Mouse (Mus musculus) kidney, postnatal 0 days (tissue): ENCODE measurements around the gene Calr3. TPM values are rescaled to one million over a fixed set of nuclear protein-coding genes. Genes with fewer than 3 reads are reported as not detected.

Experiments
- ATAC-seq: fragments of 200-750 bp; cut with Nextera tagmentation; replicated peaks from 2 replicates; pipeline ENCODE4 v1.8.0; 2017; ENCODE audit warnings: low read depth, moderate number of reproducible peaks, moderate TSS enrichment, moderate library complexity; ENCODE audit not compliant: low FRiP score
- DNase-seq: peaks from one replicate; pipeline ENCODE4 v3.0.0-alpha.2; 2016; ENCODE audit warnings: low spot score
- H3K27ac ChIP-seq: fragments of 300-500 bp; sonication (generic); 2 replicates; pipeline ENCODE4 v1.5.1; 2014; ENCODE audit warnings: mild to moderate bottlenecking
- H3K27me3 ChIP-seq: fragments of 300-500 bp; sonication (generic); 2 replicates; pipeline ENCODE4 v1.6.1; 2014; ENCODE audit warnings: low read length, mixed read lengths; ENCODE audit not compliant: insufficient read depth
- H3K36me3 ChIP-seq: fragments of 300-500 bp; sonication (generic); 2 replicates; pipeline ENCODE4 v1.6.1; 2014; ENCODE audit warnings: low read length, mixed read lengths; ENCODE audit not compliant: insufficient read depth
- H3K4me1 ChIP-seq: fragments of 300-500 bp; sonication (generic); replicated peaks from 2 replicates; pipeline ENCODE4 v1.6.1; 2014; ENCODE audit warnings: antibody characterized with exemption, low read length, mixed read lengths; ENCODE audit not compliant: insufficient read depth
- H3K4me2 ChIP-seq: fragments of 300-500 bp; sonication (generic); 2 replicates; pipeline ENCODE4 v1.6.1; 2014; ENCODE audit warnings: mild to moderate bottlenecking, low read length, moderate library complexity, mixed read lengths
- H3K4me3 ChIP-seq: fragments of 300-500 bp; sonication (generic); replicated peaks from 2 replicates; pipeline ENCODE4 v1.5.1; 2014; ENCODE audit warnings: low read depth, low read length
- H3K9ac ChIP-seq: fragments of 300-500 bp; sonication (generic); 2 replicates; pipeline ENCODE4 v1.6.1; 2014; ENCODE audit warnings: low read depth, low read length
- H3K9me3 ChIP-seq: fragments of 300-500 bp; sonication (generic); replicated peaks from 2 replicates; pipeline ENCODE4 v1.6.1; 2016; ENCODE audit warnings: low read length, inconsistent platforms, mixed read lengths
- CTCF ChIP-seq: IDR thresholded peaks from 2 replicates; pipeline ENCODE4 v1.5.1; 2016; ENCODE audit warnings: antibody characterized with exemption, low read depth, mild to moderate bottlenecking, moderate library complexity
- WGBS: fragments of 180-500 bp; shearing (Covaris S2); extraction: QIAGEN DNeasy Blood & Tissue Kit; methylation state at CpG from one replicate; pipeline ENCODE4 v1.1.7; 2014; 5-methylcytosine and 5-hydroxymethylcytosine counted together
- polyA plus RNA-seq: library from polyadenylated mRNA; unstranded; fragments of >200 nt; fragmentation: Nextera tagmentation; extraction: Ambion mirVana; gene quantifications from 2 replicates; pipeline ENCODE4 v1.2.1, GENCODE M21; 2015

Calr3 gene
- polyA plus RNA-seq, 1 experiment from 2014 or later: 2.2 TPM

- H3K4me3 ChIP-seq: no peak overlapping the region
- H3K27me3 ChIP-seq: no peaks in the 10 kb centered on the region
- no peaks in the 10 kb centered on the region for H3K36me3 ChIP-seq
- no peaks in the 10 kb centered on the region for H3K9me3 ChIP-seq
- WGBS: 85% methylated on average over 1 of the region's 1 CpGs
- no peak for TF ChIP-seq CTCF
- H3K27ac ChIP-seq: no peak overlapping the region
- no peak overlapping the region for H3K4me2 ChIP-seq
- no peak for DNase-seq
- no peak for ATAC-seq
- no peaks in the 10 kb centered on the region for H3K4me1 ChIP-seq
- H3K9ac ChIP-seq: no peak overlapping the region
These were observed 35.8 kb downstream of the Calr3 start for GRCm38 (mm10) chr8:72407878-72408277.

GRCm38 (mm10) chr8:72402981-72403380, 40.7 kb downstream of the Calr3 start:
- no peak for TF ChIP-seq CTCF
- Histone ChIP-seq H3K9me3 (no peaks in the 10 kb centered on the region), H3K36me3 (0 out of 2 replicates have a peak, but pooled peaks cover 5% of the 10 kb centered on the region), H3K4me3 (no peak overlapping the region), H3K9ac (no peak overlapping the region), H3K4me1 (0 out of 2 replicates have a peak, but pooled peaks cover 4% of the 10 kb centered on the region), H3K27me3 (no peaks in the 10 kb centered on the region), H3K4me2 (no peak overlapping the region), H3K27ac (no peak overlapping the region)
- DNase-seq: no peak
- WGBS: 89% methylated on average over 3 of the region's 3 CpGs
- no peak for ATAC-seq

GRCm38 (mm10) chr8:72401381-72401780, 42.3 kb downstream of the Calr3 start:
- DNase-seq: no peak
- Histone ChIP-seq H3K9ac (no peak overlapping the region), H3K4me1 (0 out of 2 replicates have a peak, but pooled peaks cover 4% of the 10 kb centered on the region), H3K27me3 (no peaks in the 10 kb centered on the region), H3K4me3 (no peak overlapping the region), H3K4me2 (no peak overlapping the region), H3K9me3 (no peaks in the 10 kb centered on the region), H3K27ac (no peak overlapping the region), H3K36me3 (0 out of 2 replicates have a peak, but pooled peaks cover 6% of the 10 kb centered on the region)
- no peak for TF ChIP-seq CTCF
- no peak for ATAC-seq
- WGBS: 77% methylated on average over 1 of the region's 1 CpGs

- Histone ChIP-seq H3K27me3 (no peaks in the 10 kb centered on the region), H3K4me3 (no peak overlapping the region), H3K4me1 (no peaks in the 10 kb centered on the region), H3K9ac (no peak overlapping the region), H3K27ac (no peak overlapping the region), H3K36me3 (peaks cover 78% of the 10 kb centered on the region), H3K9me3 (no peaks in the 10 kb centered on the region), H3K4me2 (no peak overlapping the region)
- no peak for DNase-seq
- 89% methylated on average over 2 of the region's 2 CpGs for WGBS
- no peak for TF ChIP-seq CTCF
- ATAC-seq: no peak
These were observed 57.9 kb downstream of the Calr3 start for GRCm38 (mm10) chr8:72385737-72386136.

- no peak overlapping the region for H3K4me2 ChIP-seq
- peak; percentile 28 for DNase-seq
- H3K4me3 ChIP-seq: no peak overlapping the region
- no peak overlapping the region for H3K27ac ChIP-seq
- ATAC-seq: 0 out of 2 replicates have a peak, but pooled peaks have one; percentile 4
- H3K27me3 ChIP-seq: no peaks in the 10 kb centered on the region
- peaks cover 74% of the 10 kb centered on the region for H3K36me3 ChIP-seq
- no peaks in the 10 kb centered on the region for H3K9me3 ChIP-seq
- 53% methylated on average over 5 of the region's 5 CpGs for WGBS
- no peaks in the 10 kb centered on the region for H3K4me1 ChIP-seq
- no peak overlapping the region for H3K9ac ChIP-seq
- TF ChIP-seq CTCF: peak; percentile 25; the same call in 1 of the 2 replicates
These were observed 61.3 kb downstream of the Calr3 start for GRCm38 (mm10) chr8:72382395-72382794.

GRCm38 (mm10) chr8:72380656-72381055, 63.0 kb downstream of the Calr3 start:
- peaks cover 71% of the 10 kb centered on the region for H3K36me3 ChIP-seq
- no peak overlapping the region for H3K4me2 ChIP-seq
- no peak overlapping the region for H3K4me3 ChIP-seq
- ATAC-seq: no peak
- no peak for TF ChIP-seq CTCF
- H3K27me3 ChIP-seq: no peaks in the 10 kb centered on the region
- 84% methylated on average over 8 of the region's 8 CpGs for WGBS
- no peaks in the 10 kb centered on the region for H3K9me3 ChIP-seq
- H3K9ac ChIP-seq: no peak overlapping the region
- no peak overlapping the region for H3K27ac ChIP-seq
- DNase-seq: no peak
- H3K4me1 ChIP-seq: no peaks in the 10 kb centered on the region

GRCm38 (mm10) chr8:72376900-72377299, 66.8 kb downstream of the Calr3 start:
- H3K4me1 ChIP-seq: no peaks in the 10 kb centered on the region
- no peak overlapping the region for H3K4me3 ChIP-seq
- H3K9me3 ChIP-seq: no peaks in the 10 kb centered on the region
- H3K4me2 ChIP-seq: no peak overlapping the region
- H3K36me3 ChIP-seq: peaks cover 68% of the 10 kb centered on the region
- no peak for TF ChIP-seq CTCF
- DNase-seq (no peak), ATAC-seq (no peak)
- H3K27ac ChIP-seq: no peak overlapping the region
- H3K27me3 ChIP-seq: no peaks in the 10 kb centered on the region
- 84% methylated on average over 2 of the region's 2 CpGs for WGBS
- no peak overlapping the region for H3K9ac ChIP-seq
